Mouse (Mus musculus) forebrain, embryonic 13.5 days (tissue): ENCODE measurements around the gene Sugp1. TPM values are rescaled to one million over a fixed set of nuclear protein-coding genes. Genes with fewer than 3 reads are reported as not detected.
A peak's percentile ranks its signal among the peaks of the same experiment; 100 is the strongest.
"Not testable (repeated sequence)": the region's sequence is repeated elsewhere in the genome, so short reads cannot be mapped to it uniquely, and the experiment has no call there.

Experiments
- ATAC-seq: fragments of 200-750 bp; cut with Nextera tagmentation; 2 replicates; pipeline ENCODE4 v1.8.0; 2017
- H3K27ac ChIP-seq: fragments of 300-500 bp; sonication (generic); 2 replicates; pipeline ENCODE4 v1.5.1; 2015; ENCODE audit warnings: inconsistent platforms, mild to moderate bottlenecking, moderate library complexity
- H3K27me3 ChIP-seq: fragments of 300-500 bp; sonication (generic); 2 replicates; pipeline ENCODE4 v1.6.1; 2015; ENCODE audit warnings: mild to moderate bottlenecking, inconsistent platforms
- H3K36me3 ChIP-seq: fragments of 300-500 bp; sonication (generic); 2 replicates; pipeline ENCODE4 v1.6.1; 2015; ENCODE audit warnings: mild to moderate bottlenecking, inconsistent platforms; ENCODE audit not compliant: poor library complexity, severe bottlenecking
- H3K4me1 ChIP-seq: fragments of 300-500 bp; sonication (generic); 2 replicates; pipeline ENCODE4 v1.6.1; 2015; ENCODE audit warnings: inconsistent platforms
- H3K4me2 ChIP-seq: fragments of 300-500 bp; sonication (generic); 2 replicates; pipeline ENCODE4 v1.6.1; 2015; ENCODE audit warnings: inconsistent platforms, mild to moderate bottlenecking, moderate library complexity
- H3K4me3 ChIP-seq: fragments of 300-500 bp; sonication (generic); 2 replicates; pipeline ENCODE4 v1.5.1; 2015; ENCODE audit warnings: mild to moderate bottlenecking, inconsistent platforms
- H3K9ac ChIP-seq: fragments of 300-500 bp; sonication (generic); 2 replicates; pipeline ENCODE4 v1.6.1; 2015; ENCODE audit warnings: mild to moderate bottlenecking, inconsistent platforms
- H3K9me3 ChIP-seq: fragments of 300-500 bp; sonication (generic); replicated peaks from 2 replicates; pipeline ENCODE4 v1.6.1; 2016; ENCODE audit warnings: inconsistent platforms
- WGBS: fragments of 180-500 bp; shearing (Covaris S2); methylation state at CpG from one replicate; pipeline ENCODE4 v1.1.7; 2015; 5-methylcytosine and 5-hydroxymethylcytosine counted together
- polyA plus RNA-seq: library from polyadenylated mRNA; unstranded; fragments of >200 nt; fragmentation: Nextera tagmentation; extraction: Ambion mirVana; gene quantifications from 2 replicates; pipeline ENCODE4 v1.2.1, GENCODE M21; 2015

The Sugp1 gene
- polyA plus RNA-seq, 1 experiment from 2014 or later, result 56.2 TPM

- H3K4me3 ChIP-seq, result no peak overlapping the region
- 56% methylated on average over 2 of the region's 2 CpGs for WGBS
- no peak for ATAC-seq
Observed at GRCm38 (mm10) chr8:70005178-70005577, 37.4 kb upstream of the Sugp1 start.

GRCm38 (mm10) chr8:70010796-70011195 lies 31.8 kb upstream of the Sugp1 start:
- not testable (repeated sequence) for H3K27ac ChIP-seq, ATAC-seq, H3K4me2 ChIP-seq, H3K27me3 ChIP-seq, H3K4me1 ChIP-seq, H3K9ac ChIP-seq, H3K9me3 ChIP-seq, H3K36me3 ChIP-seq, H3K4me3 ChIP-seq
- WGBS, result 90% methylated on average over 14 of the region's 14 CpGs

More at GRCm38 (mm10) chr8:70005178-70005577, 37.4 kb upstream of the Sugp1 start:
- no peak overlapping the region for H3K27ac ChIP-seq
- H3K9me3 ChIP-seq, result no peaks in the 10 kb centered on the region
- no peak overlapping the region for H3K9ac ChIP-seq
- no peak overlapping the region for H3K4me2 ChIP-seq
- H3K36me3 ChIP-seq, result no peaks in the 10 kb centered on the region
- H3K4me1 ChIP-seq, result 0 out of 2 replicates have a peak, but pooled peaks cover 5% of the 10 kb centered on the region
- 0 out of 2 replicates have a peak, but pooled peaks cover 2% of the 10 kb centered on the region for H3K27me3 ChIP-seq

GRCm38 (mm10) chr8:70012350-70012749 lies 30.3 kb upstream of the Sugp1 start:
- no peaks in the 10 kb centered on the region for H3K9me3 ChIP-seq
- ATAC-seq, result no peak
- 84% methylated on average over 3 of the region's 3 CpGs for WGBS

GRCm38 (mm10) chr8:70012763-70013162 lies 29.9 kb upstream of the Sugp1 start:
- Histone ChIP-seq H3K9me3 (no peaks in the 10 kb centered on the region), H3K4me1 (no peaks in the 10 kb centered on the region), H3K27ac (no peak overlapping the region), H3K4me2 (no peak overlapping the region), H3K9ac (no peak overlapping the region), H3K36me3 (peaks cover 16% of the 10 kb centered on the region), H3K4me3 (no peak overlapping the region), H3K27me3 (no peaks in the 10 kb centered on the region)
- ATAC-seq, result 0 out of 2 replicates have a peak, but pooled peaks have one; percentile 34
- 85% methylated on average over 1 of the region's 1 CpGs for WGBS

More at GRCm38 (mm10) chr8:70012350-70012749, 30.3 kb upstream of the Sugp1 start:
- no peak overlapping the region for H3K4me3 ChIP-seq
- H3K4me2 ChIP-seq, result no peak overlapping the region
- no peak overlapping the region for H3K27ac ChIP-seq
- H3K36me3 ChIP-seq, result peaks cover 12% of the 10 kb centered on the region
- H3K27me3 ChIP-seq, result no peaks in the 10 kb centered on the region
- no peak overlapping the region for H3K9ac ChIP-seq
- no peaks in the 10 kb centered on the region for H3K4me1 ChIP-seq

GRCm38 (mm10) chr8:70015017-70015416 lies 27.6 kb upstream of the Sugp1 start:
- 77% methylated on average over 1 of the region's 1 CpGs for WGBS
- H3K4me3 ChIP-seq, result no peak overlapping the region
- H3K36me3 ChIP-seq, result peaks cover 39% of the 10 kb centered on the region
- no peaks in the 10 kb centered on the region for H3K4me1 ChIP-seq
- H3K9me3 ChIP-seq, result no peaks in the 10 kb centered on the region
- H3K4me2 ChIP-seq, result no peak overlapping the region
- no peak overlapping the region for H3K9ac ChIP-seq
- no peak overlapping the region for H3K27ac ChIP-seq
- H3K27me3 ChIP-seq, result no peaks in the 10 kb centered on the region
- no peak for ATAC-seq

GRCm38 (mm10) chr8:70023596-70023995 lies 19.0 kb upstream of the Sugp1 start:
- H3K27ac ChIP-seq, result no peak overlapping the region
- 49% methylated on average over 8 of the region's 8 CpGs for WGBS
- no peak overlapping the region for H3K4me3 ChIP-seq
- H3K36me3 ChIP-seq, result peaks cover 100% of the 10 kb centered on the region
- no peaks in the 10 kb centered on the region for H3K4me1 ChIP-seq
- H3K27me3 ChIP-seq, result no peaks in the 10 kb centered on the region
- no peak overlapping the region for H3K9ac ChIP-seq
- H3K4me2 ChIP-seq, result no peak overlapping the region
- no peaks in the 10 kb centered on the region for H3K9me3 ChIP-seq
- ATAC-seq, result no peak

GRCm38 (mm10) chr8:70026151-70026550 lies 16.5 kb upstream of the Sugp1 start:
- H3K36me3 ChIP-seq, result peaks cover 100% of the 10 kb centered on the region
- no peak overlapping the region for H3K27ac ChIP-seq
- H3K4me2 ChIP-seq, result no peak overlapping the region
- H3K4me1 ChIP-seq, result no peaks in the 10 kb centered on the region
- no peak for ATAC-seq
- H3K4me3 ChIP-seq, result no peak overlapping the region
- H3K9ac ChIP-seq, result no peak overlapping the region
- H3K9me3 ChIP-seq, result no peaks in the 10 kb centered on the region
- WGBS, result 88% methylated on average over 2 of the region's 2 CpGs
- H3K27me3 ChIP-seq, result no peaks in the 10 kb centered on the region

GRCm38 (mm10) chr8:70030255-70030654 lies 12.4 kb upstream of the Sugp1 start:
- H3K36me3 ChIP-seq, result peaks cover 77% of the 10 kb centered on the region

GRCm38 (mm10) chr8:70037994-70038393 lies 4.6 kb upstream of the Sugp1 start:
- peaks cover 25% of the 10 kb centered on the region for H3K4me1 ChIP-seq
- H3K9ac ChIP-seq, result no peak overlapping the region
- no peak overlapping the region for H3K4me3 ChIP-seq
- no peak overlapping the region for H3K27ac ChIP-seq
- H3K27me3 ChIP-seq, result no peaks in the 10 kb centered on the region
- H3K36me3 ChIP-seq, result peaks cover 14% of the 10 kb centered on the region
- no peaks in the 10 kb centered on the region for H3K9me3 ChIP-seq
- H3K4me2 ChIP-seq, result no peak overlapping the region
- 91% methylated on average over 1 of the region's 1 CpGs for WGBS
- ATAC-seq, result no peak

More at GRCm38 (mm10) chr8:70030255-70030654, 12.4 kb upstream of the Sugp1 start:
- Histone ChIP-seq H3K4me2 (no peak overlapping the region), H3K9me3 (no peaks in the 10 kb centered on the region), H3K4me3 (no peak overlapping the region), H3K4me1 (no peaks in the 10 kb centered on the region), H3K27me3 (no peaks in the 10 kb centered on the region), H3K27ac (no peak overlapping the region), H3K9ac (no peak overlapping the region)
- 96% methylated on average over 1 of the region's 1 CpGs for WGBS
- no peak for ATAC-seq

GRCm38 (mm10) chr8:70041885-70042546 lies 597 bp upstream of the Sugp1 start:
- H3K27ac ChIP-seq, result peak overlapping the region; percentile 41; the same call in 1 of the 2 replicates
- peak overlapping the region; percentile 94 for H3K9ac ChIP-seq
- H3K4me1 ChIP-seq, result peaks cover 39% of the 10 kb centered on the region
- peak; percentile 23 for ATAC-seq
- peak overlapping the region; percentile 90 for H3K4me3 ChIP-seq
- 0 out of 2 replicates have a peak, but pooled peaks cover 6% of the 10 kb centered on the region for H3K36me3 ChIP-seq
- peak overlapping the region; percentile 86 for H3K4me2 ChIP-seq
- H3K27me3 ChIP-seq, result no peaks in the 10 kb centered on the region
- no peaks in the 10 kb centered on the region for H3K9me3 ChIP-seq
- 1% methylated on average over 47 of the region's 47 CpGs for WGBS

- Histone ChIP-seq H3K9ac (peak overlapping the region; percentile 94; the same call in 1 of the 2 replicates), H3K36me3 (peaks cover 6% of the 10 kb centered on the region; the same call in 1 of the 2 replicates), H3K27me3 (no peaks in the 10 kb centered on the region), H3K27ac (no peak overlapping the region), H3K4me1 (peaks cover 39% of the 10 kb centered on the region), H3K9me3 (no peaks in the 10 kb centered on the region), H3K4me3 (peak overlapping the region; percentile 90), H3K4me2 (peak overlapping the region; percentile 86)
- no peak for ATAC-seq
- WGBS, result 91% methylated on average over 5 of the region's 5 CpGs
Observed at GRCm38 (mm10) chr8:70043996-70044395, 1.4 kb downstream of the Sugp1 start.

GRCm38 (mm10) chr8:70049662-70050061 lies 7.0 kb downstream of the Sugp1 start:
- no peak overlapping the region for H3K27ac ChIP-seq
- no peaks in the 10 kb centered on the region for H3K9me3 ChIP-seq
- H3K27me3 ChIP-seq, result no peaks in the 10 kb centered on the region
- H3K4me2 ChIP-seq, result no peak overlapping the region
- H3K9ac ChIP-seq, result no peak overlapping the region
- H3K36me3 ChIP-seq, result peaks cover 60% of the 10 kb centered on the region
- H3K4me3 ChIP-seq, result no peak overlapping the region
- H3K4me1 ChIP-seq, result no peaks in the 10 kb centered on the region
- no peak for ATAC-seq

GRCm38 (mm10) chr8:70050434-70050833 lies 7.8 kb downstream of the Sugp1 start:
- H3K4me1 ChIP-seq, ATAC-seq, H3K9ac ChIP-seq, H3K4me3 ChIP-seq, H3K27ac ChIP-seq, H3K4me2 ChIP-seq, H3K9me3 ChIP-seq, H3K27me3 ChIP-seq: not testable (repeated sequence)
- H3K36me3 ChIP-seq, result peaks cover 68% of the 10 kb centered on the region
- WGBS, result 91% methylated on average over 5 of the region's 5 CpGs
